Mouse (Mus musculus) small intestine, adult 2 months (tissue): ENCODE data around the gene Cgnl1.

Experiments
- CTCF ChIP-seq: fragments of 200-500 bp; IDR thresholded peaks from 2 replicates; pipeline ENCODE4 v1.5.1; 2012; ENCODE audit warnings: low read depth, mild to moderate bottlenecking, control low read depth, inconsistent platforms, low read length, moderate library complexity, mixed read lengths; ENCODE audit not compliant: insufficient replicate concordance, insufficient read length; ENCODE audit errors: extremely low read depth
- POLR2A ChIP-seq: fragments of 200-500 bp; IDR thresholded peaks from 2 replicates; pipeline ENCODE4 v1.6.1; 2012; ENCODE audit warnings: low read depth, mild to moderate bottlenecking, control low read depth, inconsistent platforms, low read length, moderate library complexity

GRCm38 (mm10) chr9:71643611-71644010 lies 127.8 kb downstream of the Cgnl1 start:
- TF ChIP-seq POLR2A, result no peak
- no peak for TF ChIP-seq CTCF
